Mouse (Mus musculus): ENCODE data around the gene Csk.

The Csk gene

GRCm38 (mm10) chr9:57609803-57610202 lies 43.6 kb downstream of the Csk start:
- in situ Hi-C loops (cut with MboI, MseI): no loop called here

- in situ Hi-C loops (cut with MboI, MseI): no loop called here
Measured at GRCm38 (mm10) chr9:57606139-57606851, 47.1 kb downstream of the Csk start, which contains the start of gene Cplx3. TSS of gene Cplx3 (minus strand) at chr9:57606281.

GRCm38 (mm10) chr9:57605503-57605902 lies 47.9 kb downstream of the Csk start:
- in situ Hi-C loops (cut with MboI, MseI): no loop called here

GRCm38 (mm10) chr9:57604875-57605274 lies 48.6 kb downstream of the Csk start:
- in situ Hi-C loops (cut with MboI, MseI): no loop called here

GRCm38 (mm10) chr9:57602098-57602497 lies 51.3 kb downstream of the Csk start:
- in situ Hi-C loops (cut with MboI, MseI): no loop called here

- in situ Hi-C loops (cut with MboI, MseI): no loop called here
Measured at GRCm38 (mm10) chr9:57601353-57601706, 52.1 kb downstream of the Csk start.

GRCm38 (mm10) chr9:57600620-57601352 lies 52.6 kb downstream of the Csk start:
- in situ Hi-C loops (cut with MboI, MseI): no loop called here

GRCm38 (mm10) chr9:57598851-57599563 lies 54.4 kb downstream of the Csk start:
- in situ Hi-C loops (cut with MboI, MseI): no loop called here

GRCm38 (mm10) chr9:57597929-57598382 lies 55.5 kb downstream of the Csk start:
- in situ Hi-C loops (cut with MboI, MseI): no loop called here

- in situ Hi-C loops (cut with MboI, MseI): no loop called here
Measured at GRCm38 (mm10) chr9:57597265-57597664, 56.2 kb downstream of the Csk start.

- in situ Hi-C loops (cut with MboI, MseI): no loop called here
Measured at GRCm38 (mm10) chr9:57594174-57594509, 59.3 kb downstream of the Csk start.

- in situ Hi-C loops (cut with MboI, MseI): no loop called here
Measured at GRCm38 (mm10) chr9:57593454-57594173, 59.8 kb downstream of the Csk start.

- in situ Hi-C loops (cut with MboI, MseI): no loop called here
Measured at GRCm38 (mm10) chr9:57590726-57591125, 62.7 kb downstream of the Csk start.

- in situ Hi-C loops (cut with MboI, MseI): loop anchor here in 1 of 2 experiments (10.0 kb wide), 1 partner anchor 915 kb away; no protein-coding TSS in a partner anchor
Measured at GRCm38 (mm10) chr9:57589224-57590126, 64.0 kb downstream of the Csk start, which contains the start of gene Ulk3. TSS of gene Ulk3 (plus strand) at chr9:57589452.

- in situ Hi-C loops (cut with MboI, MseI): loop anchor here in 1 of 2 experiments (10.0 kb wide), 1 partner anchor 910 kb away; no protein-coding TSS in a partner anchor
Measured at GRCm38 (mm10) chr9:57584991-57585390, 68.4 kb downstream of the Csk start.

GRCm38 (mm10) chr9:57577144-57577849 lies 76.1 kb downstream of the Csk start:
- in situ Hi-C loops (cut with MboI, MseI): no loop called here

All from T-helper 17 cell (primary cell).